ENCODE assay signal across 8 mouse cellular contexts in genomic region chr10:59901986-59902605, GRCm38 (mm10). TPM values are rescaled to one million over a fixed set of nuclear protein-coding genes. Genes with fewer than 3 reads are reported as not detected.
DNase-seq lines count a peak whose midpoint lies in the region; ATAC-seq lines count a peak whose summit lies in the region.

No protein-coding gene starts in this region.

- no peak overlapping the region for H3K4me3 ChIP-seq in liver, embryonic 15.5 days (replicated peaks)
- no peak overlapping the region for H3K4me3 ChIP-seq in hindbrain, embryonic 16.5 days (ENCODE audit: low read length)
- H3K4me3 ChIP-seq in stomach, embryonic 16.5 days (replicated peaks; ENCODE audit: low read length) = no peak overlapping the region

- H3K9ac ChIP-seq in liver, embryonic 15.5 days = no peak overlapping the region
- H3K9ac ChIP-seq in hindbrain, embryonic 16.5 days (ENCODE audit: low read depth, low read length) = no peak overlapping the region
- H3K9ac ChIP-seq in stomach, embryonic 16.5 days (ENCODE audit: low read length) = peak overlapping the region; percentile 49

- 0 out of 2 replicates have a peak overlapping the region, but pooled peaks have one; percentile 14 for H3K27ac ChIP-seq in liver, embryonic 15.5 days (replicated peaks)
- H3K27ac ChIP-seq in hindbrain, embryonic 16.5 days (ENCODE audit: low read depth, low read length) = peak overlapping the region; percentile 97; the same call in 1 of the 2 replicates
- peak overlapping the region; percentile 96 for H3K27ac ChIP-seq in stomach, embryonic 16.5 days (ENCODE audit: low read length)

- peaks cover 16% of the 10 kb centered on the region for H3K36me3 ChIP-seq in liver, embryonic 15.5 days (replicated peaks)
- H3K36me3 ChIP-seq in hindbrain, embryonic 16.5 days (ENCODE audit: control insufficient read depth, insufficient read depth, low read length) = no peaks in the 10 kb centered on the region
- 0 out of 2 replicates have a peak, but pooled peaks cover 3% of the 10 kb centered on the region for H3K36me3 ChIP-seq in stomach, embryonic 16.5 days (ENCODE audit: control insufficient read depth, insufficient read depth, low read length)

- WGBS in liver, embryonic 15.5 days (ENCODE audit: insufficient replicate concordance) = 73% methylated on average over 8 of the region's 8 CpGs
- 54% methylated on average over 8 of the region's 8 CpGs for whole genome bisulfite sequencing in hindbrain, embryonic 16.5 days
- 61% methylated on average over 8 of the region's 8 CpGs for WGBS in stomach, embryonic 16.5 days

- H3K27me3 ChIP-seq in liver, embryonic 15.5 days = no peaks in the 10 kb centered on the region
- no peaks in the 10 kb centered on the region for H3K27me3 ChIP-seq in hindbrain, embryonic 16.5 days (replicated peaks; ENCODE audit: control insufficient read depth, insufficient read depth, low read length)
- H3K27me3 ChIP-seq in stomach, embryonic 16.5 days (ENCODE audit: control insufficient read depth, insufficient read depth, low read length) = no peaks in the 10 kb centered on the region

- no peaks in the 10 kb centered on the region for H3K9me3 ChIP-seq in liver, embryonic 15.5 days (replicated peaks)
- no peaks in the 10 kb centered on the region for H3K9me3 ChIP-seq in hindbrain, embryonic 16.5 days (ENCODE audit: control insufficient read depth, low read length)
- H3K9me3 ChIP-seq in stomach, embryonic 16.5 days (replicated peaks; ENCODE audit: control insufficient read depth, low read length) = no peaks in the 10 kb centered on the region

- peaks cover 55% of the 10 kb centered on the region for H3K4me1 ChIP-seq in liver, embryonic 15.5 days (replicated peaks)
- H3K4me1 ChIP-seq in hindbrain, embryonic 16.5 days (ENCODE audit: control insufficient read depth, insufficient read depth, low read depth, low read length) = peaks cover 50% of the 10 kb centered on the region
- H3K4me1 ChIP-seq in stomach, embryonic 16.5 days (ENCODE audit: control insufficient read depth, insufficient read depth, low read length) = peaks cover 52% of the 10 kb centered on the region

- no peak overlapping the region for H3K4me2 ChIP-seq in liver, embryonic 15.5 days
- no peak overlapping the region for H3K4me2 ChIP-seq in hindbrain, embryonic 16.5 days (ENCODE audit: low read length)
- H3K4me2 ChIP-seq in stomach, embryonic 16.5 days (ENCODE audit: low read depth, low read length) = no peak overlapping the region

- peak; percentile 55 for DNase-seq in CD4-positive, CD25-positive, alpha-beta regulatory T cell, adult 2 months (ENCODE audit: low read depth, low spot score)
- DNase-seq in liver = no peak
- no peak for DNase-seq in embryo, embryonic 10 days (ENCODE audit: low spot score)
- DNase-seq in lung, postnatal 14 days = no peak

- ATAC-seq in CD4-positive, CD25-positive, alpha-beta regulatory T cell, adult 4 months = no peak
- ATAC-seq in liver, embryonic 15.5 days (ENCODE audit: insufficient read depth) = no peak
- no peak for ATAC-seq in hindbrain, embryonic 16.5 days
- ATAC-seq in stomach, embryonic 16.5 days (ENCODE audit: insufficient read depth, low FRiP score) = no peak

RNA-seq across cellular contexts. Expression of gene Dnajb12, which starts 22.7 kb away (rescaled TPM):
- polyA plus RNA-seq in CD4-positive, CD25-positive, alpha-beta regulatory T cell, adult 4 months (2017; shearing (Covaris generic)) = 10 to 100 TPM; 19.1 to 25.2 TPM
- polyA plus RNA-seq in liver, embryonic 15.5 days (2015; fragmentation: Nextera tagmentation; extraction: Ambion mirVana) = 14.3 and 15.0 TPM in 2 replicates
- polyA plus RNA-seq in hindbrain, embryonic 16.5 days (2015; fragmentation: Nextera tagmentation; extraction: Ambion mirVana) = 20.6 and 23.7 TPM in 2 replicates
- polyA plus RNA-seq in stomach, embryonic 16.5 days (2015; fragmentation: Nextera tagmentation; extraction: Ambion mirVana) = 20.4 and 26.1 TPM in 2 replicates

RNA-seq across cellular contexts. Expression of gene Ddit4, which starts 49.5 kb away (rescaled TPM):
- 10 to 100 TPM; 16.6 to 32.8 TPM for polyA plus RNA-seq in CD4-positive, CD25-positive, alpha-beta regulatory T cell, adult 4 months (2017; shearing (Covaris generic))
- 5.6 and 6.6 TPM in 2 replicates for polyA plus RNA-seq in liver, embryonic 15.5 days (2015; fragmentation: Nextera tagmentation; extraction: Ambion mirVana)
- polyA plus RNA-seq in hindbrain, embryonic 16.5 days (2015; fragmentation: Nextera tagmentation; extraction: Ambion mirVana) = 75.3 and 97.1 TPM in 2 replicates
- polyA plus RNA-seq in stomach, embryonic 16.5 days (2015; fragmentation: Nextera tagmentation; extraction: Ambion mirVana) = 30.4 and 34.8 TPM in 2 replicates

Comparison
In these comparisons a context has a peak if more than half of its experiments do, and no peak if none do; other contexts are left out.
1. H3K27ac ChIP-seq: peak in every context shown above with its lines; median percentile 97 in hindbrain, embryonic 16.5 days; 96 in stomach, embryonic 16.5 days; 14 in liver, embryonic 15.5 days.